Mouse (Mus musculus) kidney, adult 2 months (tissue): ENCODE results near the gene Erp44.

Experiments used
- CTCF ChIP-seq: fragments of 200-500 bp; conservative IDR thresholded peaks from 2 replicates; pipeline ENCODE4 v1.5.1; 2011; ENCODE audit warnings: low read depth, mild to moderate bottlenecking, control low read depth, low read length, moderate library complexity, mixed read lengths; ENCODE audit not compliant: insufficient read depth, insufficient read length
- POLR2A ChIP-seq: fragments of 200-500 bp; IDR thresholded peaks from one replicate; pipeline ENCODE4 v1.6.1; 2011; ENCODE audit warnings: low read depth, low read length, control low read depth

DNA sequence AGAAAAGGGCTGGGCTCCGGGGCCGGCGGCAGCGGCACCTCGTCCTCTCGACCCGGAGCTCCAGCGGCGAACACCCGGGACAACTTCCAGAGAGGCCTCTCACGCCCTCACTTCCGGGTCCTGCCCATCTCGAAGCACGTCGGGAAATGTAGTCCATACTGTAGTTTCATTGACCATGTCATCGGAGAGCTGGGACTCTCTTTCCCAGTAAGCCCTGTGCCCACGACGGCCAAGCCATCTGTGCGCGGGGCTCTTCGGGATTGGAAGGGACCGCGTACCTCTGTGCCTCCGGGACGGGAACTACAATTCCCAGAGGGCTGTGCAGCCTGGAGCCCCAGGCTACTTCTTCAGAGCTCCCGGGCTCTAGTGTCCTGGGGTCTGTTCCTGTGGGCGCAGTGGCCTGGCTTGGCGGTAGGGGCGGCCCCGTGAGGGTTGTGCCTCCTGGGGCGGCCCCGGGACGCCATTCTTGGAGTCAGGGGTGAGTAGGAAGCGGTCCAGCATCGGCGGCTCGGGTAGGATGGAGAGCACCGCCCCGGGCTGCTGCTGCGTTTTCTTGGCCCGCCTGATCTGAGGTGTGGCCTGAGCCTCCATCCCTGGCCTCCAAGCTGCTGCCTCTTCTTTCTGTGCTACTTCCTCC is at the start of gene Erp44, which contains the start of gene Invs:
- TF ChIP-seq POLR2A (peak; percentile 24), CTCF (no peak)
